Mouse (Mus musculus) kidney, postnatal 4 days (tissue): ENCODE results near the gene Naaa.

Experiments
- DNase-seq, 2 experiments: peaks; one replicate each; pipeline ENCODE4 v3.0.0; 2021; ENCODE audit warnings: mixed read lengths in 2 of 2

The Naaa gene

DNA sequence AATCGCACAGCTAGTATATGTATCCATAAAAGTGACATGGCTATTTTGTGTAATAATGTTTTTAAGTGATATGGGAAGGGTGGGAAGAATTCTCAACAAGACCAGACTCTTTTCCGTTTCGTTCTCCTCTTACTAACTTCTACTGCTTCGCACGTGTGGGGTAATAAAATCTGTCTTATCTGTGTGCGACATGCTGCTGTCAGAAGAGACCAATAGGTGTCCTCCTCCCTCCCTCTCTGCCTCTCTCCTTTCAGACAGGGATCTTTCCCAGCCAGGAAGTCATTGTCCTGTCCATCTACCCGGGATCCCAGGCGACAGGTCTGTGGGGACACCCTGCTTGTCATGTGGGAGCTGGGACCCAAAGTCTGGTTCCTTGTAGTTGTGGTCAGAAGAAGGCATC is 67.8 kb downstream of the Naaa start:
- no peak for DNase-seq
